Mouse (Mus musculus) macrophage (primary cell): Measurements from ENCODE around the gene Bricd5. TPM values are rescaled to one million over a fixed set of nuclear protein-coding genes. Genes with fewer than 3 reads are reported as not detected.

Source experiments
- H3K27ac ChIP-seq: fragments of 350-480 bp; formaldehyde crosslinking; 2 replicates; pipeline ENCODE4 v1.9.0; 2021
- H3K36me3 ChIP-seq: fragments of 350-480 bp; formaldehyde crosslinking; 2 replicates; pipeline ENCODE4 v1.9.0; 2021; ENCODE audit errors: inconsistent target
- H3K4me3 ChIP-seq: fragments of 350-480 bp; formaldehyde crosslinking; 2 replicates; pipeline ENCODE4 v1.9.0; 2021; ENCODE audit errors: inconsistent target
- H3K79me2 ChIP-seq: fragments of 350-480 bp; formaldehyde crosslinking; 2 replicates; pipeline ENCODE4 v1.9.0; 2021; ENCODE audit errors: inconsistent target
- WGBS: methylation state at CpG from one replicate; pipeline ENCODE4 v1.1.7; 2026; ENCODE audit warnings: inconsistent platforms; ENCODE audit not compliant: missing documents; 5-methylcytosine and 5-hydroxymethylcytosine counted together
- polyA plus RNA-seq: library from polyadenylated mRNA; stranded (reverse); fragments of 250-400 nt; gene quantifications from 3 replicates; pipeline ENCODE4 v1.2.4, GENCODE M21; 2018; ENCODE audit warnings: inconsistent platforms

The Bricd5 gene
- polyA plus RNA-seq, 1 experiment from 2014 or later = not detected

GRCm38 (mm10) chr17:24470701-24471527 is 2.8 kb upstream of the Bricd5 start:
- Histone ChIP-seq H3K27ac (no peak overlapping the region), H3K36me3 (peaks cover 16% of the 10 kb centered on the region; the same call in 1 of the 2 replicates), H3K79me2 (peaks cover 14% of the 10 kb centered on the region), H3K4me3 (peak overlapping the region; percentile 43)
- WGBS = 3% methylated on average over 62 of the region's 68 CpGs

GRCm38 (mm10) chr17:24472512-24472911 is 1.2 kb upstream of the Bricd5 start:
- WGBS = 93% methylated on average over 4 of the region's 4 CpGs
- Histone ChIP-seq H3K79me2 (peaks cover 14% of the 10 kb centered on the region), H3K4me3 (no peak overlapping the region), H3K36me3 (peaks cover 30% of the 10 kb centered on the region), H3K27ac (no peak overlapping the region)

- peaks cover 23% of the 10 kb centered on the region for H3K79me2 ChIP-seq
- 91% methylated on average over 5 of the region's 5 CpGs for WGBS
- H3K36me3 ChIP-seq = peaks cover 30% of the 10 kb centered on the region
These were observed 873 bp downstream of the Bricd5 start for GRCm38 (mm10) chr17:24474557-24474956.

GRCm38 (mm10) chr17:24475586-24475985 is 1.9 kb downstream of the Bricd5 start:
- H3K4me3 ChIP-seq = no peak overlapping the region
- WGBS = 89% methylated on average over 6 of the region's 6 CpGs
- peaks cover 23% of the 10 kb centered on the region for H3K79me2 ChIP-seq
- H3K27ac ChIP-seq = no peak overlapping the region
- H3K36me3 ChIP-seq = peaks cover 30% of the 10 kb centered on the region

More at GRCm38 (mm10) chr17:24474557-24474956, 873 bp downstream of the Bricd5 start:
- Histone ChIP-seq H3K27ac (no peak overlapping the region), H3K4me3 (no peak overlapping the region)

- H3K36me3 ChIP-seq = peaks cover 30% of the 10 kb centered on the region
These were observed 2.5 kb downstream of the Bricd5 start for GRCm38 (mm10) chr17:24476022-24476776.

GRCm38 (mm10) chr17:24477053-24477984 is 3.6 kb downstream of the Bricd5 start:
- no peak overlapping the region for H3K4me3 ChIP-seq
- peaks cover 30% of the 10 kb centered on the region for H3K36me3 ChIP-seq
- WGBS = 80% methylated on average over 20 of the region's 20 CpGs
- H3K79me2 ChIP-seq = peaks cover 9% of the 10 kb centered on the region; the same call in 1 of the 2 replicates
- no peak overlapping the region for H3K27ac ChIP-seq

More at GRCm38 (mm10) chr17:24476022-24476776, 2.5 kb downstream of the Bricd5 start:
- Histone ChIP-seq H3K79me2 (peaks cover 19% of the 10 kb centered on the region), H3K4me3 (no peak overlapping the region), H3K27ac (no peak overlapping the region)
- WGBS = 96% methylated on average over 10 of the region's 10 CpGs

GRCm38 (mm10) chr17:24477985-24478600 is 4.4 kb downstream of the Bricd5 start:
- Histone ChIP-seq H3K4me3 (peak overlapping the region; percentile 68), H3K27ac (no peak overlapping the region), H3K79me2 (peaks cover 9% of the 10 kb centered on the region; the same call in 1 of the 2 replicates), H3K36me3 (peaks cover 30% of the 10 kb centered on the region)
- WGBS = 62% methylated on average over 11 of the region's 11 CpGs

GRCm38 (mm10) chr17:24478663-24479380 is 5.1 kb downstream of the Bricd5 start, which contains the start of gene Mlst8:
Gene Mlst8, minus strand, starts transcription at chr17:24479078.
- H3K27ac ChIP-seq = peak within 1 kb of the TSS; percentile 97
- H3K36me3 ChIP-seq = peaks cover 30% of the 10 kb centered on the region
- H3K4me3 ChIP-seq = peak within 1 kb of the TSS; percentile 68
- WGBS = under 1% methylated on average over 48 of the region's 48 CpGs
- peaks cover 9% of the 10 kb centered on the region; the same call in 1 of the 2 replicates for H3K79me2 ChIP-seq

GRCm38 (mm10) chr17:24479431-24479830 is 5.7 kb downstream of the Bricd5 start:
- Histone ChIP-seq H3K27ac (peak overlapping the region; percentile 97), H3K4me3 (peak overlapping the region; percentile 68), H3K79me2 (peaks cover 9% of the 10 kb centered on the region; the same call in 1 of the 2 replicates), H3K36me3 (peaks cover 29% of the 10 kb centered on the region)
- 36% methylated on average over 1 of the region's 1 CpGs for WGBS

GRCm38 (mm10) chr17:24480201-24480826 is 6.6 kb downstream of the Bricd5 start:
- Histone ChIP-seq H3K4me3 (no peak overlapping the region), H3K27ac (no peak overlapping the region)
- 83% methylated on average over 3 of the region's 3 CpGs for WGBS

GRCm38 (mm10) chr17:24481027-24481815 is 7.5 kb downstream of the Bricd5 start:
- Histone ChIP-seq H3K27ac (no peak overlapping the region), H3K79me2 (peaks cover 9% of the 10 kb centered on the region; the same call in 1 of the 2 replicates), H3K36me3 (peaks cover 11% of the 10 kb centered on the region), H3K4me3 (no peak overlapping the region)
- WGBS = 95% methylated on average over 20 of the region's 20 CpGs

More at GRCm38 (mm10) chr17:24480201-24480826, 6.6 kb downstream of the Bricd5 start:
- Histone ChIP-seq H3K36me3 (peaks cover 20% of the 10 kb centered on the region), H3K79me2 (peaks cover 9% of the 10 kb centered on the region; the same call in 1 of the 2 replicates)

GRCm38 (mm10) chr17:24483495-24483894 is 9.8 kb downstream of the Bricd5 start:
- Histone ChIP-seq H3K4me3 (no peak overlapping the region), H3K79me2 (no peaks in the 10 kb centered on the region), H3K36me3 (no peaks in the 10 kb centered on the region), H3K27ac (no peak overlapping the region)
- 97% methylated on average over 3 of the region's 3 CpGs for WGBS
